Mouse (Mus musculus) kidney, adult 18-20 months (tissue): ENCODE measurements around the gene Dpy19l3.

Experiments used
- DNase-seq: peaks from one replicate; pipeline ENCODE4 v3.0.0; 2021

The Dpy19l3 gene

GRCm38 (mm10) chr7:35747397-35747964 is 6.8 kb downstream of the Dpy19l3 start:
- no peak for DNase-seq

- no peak for DNase-seq
These were observed 7.4 kb downstream of the Dpy19l3 start for GRCm38 (mm10) chr7:35746686-35747396.

- DNase-seq, result no peak
These were observed 9.0 kb downstream of the Dpy19l3 start for GRCm38 (mm10) chr7:35745281-35745702.

GRCm38 (mm10) chr7:35744771-35745170 is 9.5 kb downstream of the Dpy19l3 start:
- no peak for DNase-seq

GRCm38 (mm10) chr7:35742310-35742709 is 11.9 kb downstream of the Dpy19l3 start:
- no peak for DNase-seq

- DNase-seq, result no peak
These were observed 12.4 kb downstream of the Dpy19l3 start for GRCm38 (mm10) chr7:35741858-35742257.

- peak; percentile 64 for DNase-seq
These were observed 13.6 kb downstream of the Dpy19l3 start for GRCm38 (mm10) chr7:35740489-35741230.

GRCm38 (mm10) chr7:35738871-35739270 is 15.4 kb downstream of the Dpy19l3 start:
- DNase-seq, result no peak

- no peak for DNase-seq
These were observed 20.8 kb downstream of the Dpy19l3 start for GRCm38 (mm10) chr7:35733313-35734050.

GRCm38 (mm10) chr7:35732585-35733059 is 21.6 kb downstream of the Dpy19l3 start:
- DNase-seq, result no peak

GRCm38 (mm10) chr7:35729621-35730031 is 24.6 kb downstream of the Dpy19l3 start:
- DNase-seq, result no peak

- DNase-seq, result no peak
These were observed 25.9 kb downstream of the Dpy19l3 start for GRCm38 (mm10) chr7:35728376-35728775.

- no peak for DNase-seq
These were observed 31.2 kb downstream of the Dpy19l3 start for GRCm38 (mm10) chr7:35723035-35723434.

GRCm38 (mm10) chr7:35718421-35719178 is 35.7 kb downstream of the Dpy19l3 start:
- no peak for DNase-seq

GRCm38 (mm10) chr7:35710366-35710765 is 43.9 kb downstream of the Dpy19l3 start:
- DNase-seq, result no peak

GRCm38 (mm10) chr7:35708101-35708500 is 46.2 kb downstream of the Dpy19l3 start:
- DNase-seq, result no peak

- DNase-seq, result no peak
These were observed 55.2 kb downstream of the Dpy19l3 start for GRCm38 (mm10) chr7:35699005-35699404.

GRCm38 (mm10) chr7:35698073-35698472 is 56.2 kb downstream of the Dpy19l3 start:
- DNase-seq, result no peak

- DNase-seq, result no peak
These were observed 61.6 kb downstream of the Dpy19l3 start for GRCm38 (mm10) chr7:35692641-35693040.

- DNase-seq, result no peak
These were observed 62.1 kb downstream of the Dpy19l3 start for GRCm38 (mm10) chr7:35692117-35692516.

- DNase-seq, result no peak
These were observed 65.4 kb downstream of the Dpy19l3 start for GRCm38 (mm10) chr7:35688781-35689349.

- no peak for DNase-seq
These were observed 66.0 kb downstream of the Dpy19l3 start for GRCm38 (mm10) chr7:35688276-35688675.
